Mouse (Mus musculus): ENCODE measurements around the gene Dnlz.

- no peak for TF ChIP-seq CTCF (IDR thresholded peaks at IDR 0.05; ENCODE audit: control insufficient read depth, insufficient read depth, insufficient replicate concordance, low read depth, low read length)
- no peak for TF ChIP-seq POLR2A (IDR thresholded peaks at IDR 0.05; ENCODE audit: control insufficient read depth, low read depth, low read length)
Measured at GRCm38 (mm10) chr2:26367911-26368310, 16.0 kb upstream of the Dnlz start.
